Mouse (Mus musculus): ENCODE measurements around the gene Olfr312. TPM values are rescaled to one million over a fixed set of nuclear protein-coding genes. Genes with fewer than 3 reads are reported as not detected.
"Not testable (repeated sequence)": the region's sequence is repeated elsewhere in the genome, so short reads cannot be mapped to it uniquely, and the experiment has no call there.

The Olfr312 gene
- under 1 TPM in 1 of 2 experiments, not detected in 1; 0.09 TPM for total RNA-seq (2021)
- long read RNA-seq, experiment 1: 0 reads
- long read RNA-seq, experiment 2: 0 reads

DNA sequence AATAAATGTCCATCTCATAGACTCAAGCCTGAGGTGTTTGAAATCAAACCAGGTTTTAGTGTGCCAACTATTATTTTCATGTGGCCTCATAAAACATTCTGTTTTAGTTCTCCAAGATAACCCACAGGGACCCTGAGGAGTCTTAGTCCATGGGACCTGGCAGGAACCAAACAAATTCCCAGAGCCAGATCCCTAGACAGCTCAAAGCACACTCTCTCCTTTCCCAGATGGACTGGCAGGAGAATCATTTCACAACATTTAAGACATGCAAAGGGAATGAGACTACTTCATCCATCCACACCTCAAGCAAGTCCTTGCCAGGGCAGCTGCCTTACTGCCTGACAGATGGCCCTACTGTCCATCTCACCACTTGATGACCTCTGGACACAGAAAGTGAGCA, at the start of gene Olfr312:
TSS of gene Olfr312 (plus strand) at position 301 of the 400 bp plus-strand sequence.
- DNase-seq (ENCODE audit: extremely low spot score in 1 of 2, low spot score in 2 of 2); H3K27ac ChIP-seq; H3K4me3 ChIP-seq; intact Hi-C loops (cut with DNase I): not testable (repeated sequence)

DNA sequence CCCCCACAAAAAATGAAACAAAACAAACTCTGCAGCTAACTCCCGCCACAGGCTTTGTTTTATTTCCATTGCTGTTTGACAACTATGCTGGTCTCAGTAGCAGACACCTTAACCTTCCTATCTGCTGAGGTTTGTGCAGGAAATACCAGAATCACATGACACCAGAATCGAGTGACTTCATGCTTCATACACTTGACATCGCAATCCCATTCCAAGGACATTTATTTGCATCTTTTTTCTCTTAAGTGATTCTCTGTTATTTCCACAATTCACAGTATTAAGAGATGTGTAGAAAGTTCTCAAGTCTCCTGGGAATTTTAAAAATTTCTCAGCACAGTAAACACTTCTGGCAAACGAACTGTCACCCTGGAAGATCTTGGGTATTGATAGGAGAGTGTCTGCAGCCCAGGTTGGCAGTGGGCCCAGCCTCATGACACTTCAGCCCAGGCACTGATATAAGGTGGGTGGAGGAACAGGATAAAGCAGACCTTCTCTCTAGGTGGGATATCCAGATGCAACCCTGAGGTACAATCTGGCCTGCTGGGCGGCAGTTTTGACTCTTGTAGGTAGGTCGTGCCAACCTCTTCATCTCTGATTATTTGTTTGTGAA, 46.5 kb upstream of the Olfr312 start, which contains the start of gene Olfr314:
TSS of gene Olfr314 (plus strand) at position 473 of the 610 bp plus-strand sequence.
- no peak for TF ChIP-seq CTCF (IDR thresholded peaks at IDR 0.05)
- no peak for DNase-seq (ENCODE audit: extremely low spot score in 1 of 2, low spot score in 2 of 2)
- H3K4me3 ChIP-seq: no peak within 1 kb of the TSS
- H3K27ac ChIP-seq: no peak within 1 kb of the TSS
- intact Hi-C loops (cut with DNase I): no loop called here

DNA sequence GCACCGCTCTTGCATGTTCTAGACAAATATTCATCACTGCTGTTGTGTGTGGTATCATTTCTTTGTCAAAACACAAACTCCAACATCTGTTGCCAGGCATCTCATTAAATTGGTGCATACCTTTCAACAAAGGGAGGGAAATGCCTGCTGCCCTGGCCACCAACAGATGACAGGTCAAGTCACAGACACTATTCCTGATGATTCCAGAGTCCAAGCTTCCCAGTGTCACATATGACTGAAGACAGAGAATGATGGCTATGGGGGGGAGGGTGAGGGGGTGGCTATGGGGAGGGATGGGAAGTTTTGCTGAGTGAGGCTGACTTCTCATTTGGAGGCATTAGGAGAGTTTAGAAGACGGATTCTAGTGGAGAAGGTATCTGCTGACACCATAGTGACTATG, 44.9 kb upstream of the Olfr312 start:
- intact Hi-C loops (cut with DNase I): no loop called here
- Histone ChIP-seq H3K27ac (no peak overlapping the region), H3K4me3 (no peak overlapping the region)
- DNase-seq (ENCODE audit: extremely low spot score in 1 of 2, low spot score in 2 of 2): no peak
- TF ChIP-seq CTCF (IDR thresholded peaks at IDR 0.05): no peak

DNA sequence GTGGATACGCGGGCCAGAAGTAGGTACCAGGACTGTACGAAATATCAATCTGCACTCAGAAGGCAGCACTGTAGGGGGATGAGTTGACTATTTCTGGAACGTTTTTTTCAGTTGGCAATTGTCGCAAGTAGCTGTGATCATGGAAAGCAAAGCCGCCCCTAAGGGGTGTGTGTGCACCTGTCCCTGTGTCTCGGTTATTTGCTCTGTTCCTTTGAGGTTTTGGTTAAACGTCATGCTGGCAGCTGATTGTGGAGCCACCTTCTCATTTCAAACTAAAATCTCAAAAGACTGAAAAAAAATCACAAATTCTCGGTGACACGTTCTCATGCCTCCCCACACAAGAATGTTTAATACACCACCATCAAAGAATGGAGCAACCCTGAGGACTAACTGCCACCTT, 41.4 kb upstream of the Olfr312 start:
- TF ChIP-seq CTCF (IDR thresholded peaks at IDR 0.05): no peak
- no peak for DNase-seq (ENCODE audit: extremely low spot score in 1 of 2, low spot score in 2 of 2)
- intact Hi-C loops (cut with DNase I): no loop called here
- no peak overlapping the region for H3K4me3 ChIP-seq
- H3K27ac ChIP-seq: no peak overlapping the region

DNA sequence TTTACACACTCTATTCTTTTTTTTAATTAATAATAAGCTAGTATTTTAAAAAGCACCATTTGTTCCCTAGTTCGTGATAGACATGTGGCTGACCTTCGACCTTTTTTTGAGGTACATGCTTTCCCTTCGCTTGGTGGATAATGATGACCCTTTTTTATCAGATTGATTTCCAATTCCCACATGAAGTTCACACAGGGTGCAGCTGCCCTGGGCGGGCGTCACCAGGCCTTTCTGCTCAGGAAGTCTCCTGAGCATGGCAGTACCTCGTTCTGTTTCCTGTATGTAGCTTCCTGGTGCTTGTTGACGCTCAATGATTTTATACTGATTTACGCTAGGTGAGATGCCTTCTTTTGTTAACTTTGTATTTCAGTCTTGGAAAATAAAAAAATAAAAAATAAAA, 40.7 kb upstream of the Olfr312 start:
- intact Hi-C loops (cut with DNase I): no loop called here
- no peak for TF ChIP-seq CTCF (IDR thresholded peaks at IDR 0.05)
- Histone ChIP-seq H3K4me3 (no peak overlapping the region), H3K27ac (no peak overlapping the region)
- DNase-seq (ENCODE audit: extremely low spot score in 1 of 2, low spot score in 2 of 2): no peak

DNA sequence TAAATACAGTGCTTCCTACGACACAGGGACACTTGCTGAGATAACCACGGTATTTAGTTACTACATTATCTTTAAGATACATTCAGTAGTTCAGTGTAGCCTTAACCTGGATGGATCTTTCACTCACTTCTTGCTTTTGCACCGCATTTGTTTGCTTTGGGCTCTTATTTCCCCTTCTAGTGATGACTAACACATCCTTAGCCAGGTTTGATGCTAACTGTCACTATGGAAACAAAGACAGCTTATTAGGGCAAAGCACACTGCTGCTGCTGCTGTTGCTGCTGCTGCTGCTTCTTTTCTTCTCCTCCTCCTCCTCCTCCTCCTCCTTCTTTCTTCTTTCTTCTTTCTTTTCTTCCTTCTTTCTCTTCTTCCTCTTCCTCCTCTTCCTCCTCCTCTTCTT, 39.5 kb upstream of the Olfr312 start:
- H3K4me3 ChIP-seq: no peak overlapping the region
- no peak overlapping the region for H3K27ac ChIP-seq
- intact Hi-C loops (cut with DNase I): no loop called here
- no peak for TF ChIP-seq CTCF (IDR thresholded peaks at IDR 0.05)
- DNase-seq (ENCODE audit: extremely low spot score in 1 of 2, low spot score in 2 of 2): no peak

DNA sequence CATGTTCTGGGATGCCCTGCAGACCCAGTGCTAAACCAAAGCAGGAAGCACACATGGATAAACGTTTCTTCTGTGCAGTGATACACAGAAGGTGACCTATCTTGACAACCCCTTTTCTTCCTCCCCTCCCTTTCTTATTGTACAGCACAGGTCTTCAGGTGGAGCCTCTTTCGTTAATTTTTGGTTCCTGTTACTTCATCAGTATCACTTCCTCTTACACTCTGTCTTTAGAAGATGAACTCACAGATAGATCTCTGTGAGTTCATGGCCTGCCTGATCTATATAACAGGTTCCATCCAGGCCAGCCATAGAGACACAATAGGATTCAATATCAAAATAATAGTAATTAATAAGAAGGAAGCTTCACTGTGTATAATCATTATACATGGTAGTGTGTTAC, 39.0 kb upstream of the Olfr312 start:
- H3K4me3 ChIP-seq: no peak overlapping the region
- no peak for TF ChIP-seq CTCF (IDR thresholded peaks at IDR 0.05)
- DNase-seq (ENCODE audit: extremely low spot score in 1 of 2, low spot score in 2 of 2): no peak
- intact Hi-C loops (cut with DNase I): no loop called here
- H3K27ac ChIP-seq: no peak overlapping the region

DNA sequence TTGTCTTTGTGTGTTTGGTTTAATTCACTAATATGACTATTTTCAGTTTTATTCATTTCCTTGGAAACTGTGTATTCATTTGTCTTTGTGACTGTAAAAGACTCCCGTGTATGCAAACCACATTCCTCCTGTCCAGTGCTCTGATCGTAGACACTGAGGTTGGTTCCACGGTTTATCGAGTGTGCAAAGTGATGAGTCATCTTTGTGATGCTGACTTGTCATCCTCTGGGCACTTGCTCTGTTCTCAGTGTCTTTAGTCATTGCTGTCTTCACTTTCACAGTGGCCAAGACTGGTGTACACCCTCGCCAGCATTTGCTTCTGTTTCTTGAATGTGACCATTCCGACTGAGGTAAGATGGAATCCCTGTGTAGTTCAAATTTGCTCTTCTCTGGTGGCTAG, 38.4 kb upstream of the Olfr312 start:
- TF ChIP-seq CTCF (IDR thresholded peaks at IDR 0.05): no peak
- Histone ChIP-seq H3K4me3 (no peak overlapping the region), H3K27ac (no peak overlapping the region)
- DNase-seq (ENCODE audit: extremely low spot score in 1 of 2, low spot score in 2 of 2): peak in 1 of 2 experiments; percentile 6
- intact Hi-C loops (cut with DNase I): no loop called here

DNA sequence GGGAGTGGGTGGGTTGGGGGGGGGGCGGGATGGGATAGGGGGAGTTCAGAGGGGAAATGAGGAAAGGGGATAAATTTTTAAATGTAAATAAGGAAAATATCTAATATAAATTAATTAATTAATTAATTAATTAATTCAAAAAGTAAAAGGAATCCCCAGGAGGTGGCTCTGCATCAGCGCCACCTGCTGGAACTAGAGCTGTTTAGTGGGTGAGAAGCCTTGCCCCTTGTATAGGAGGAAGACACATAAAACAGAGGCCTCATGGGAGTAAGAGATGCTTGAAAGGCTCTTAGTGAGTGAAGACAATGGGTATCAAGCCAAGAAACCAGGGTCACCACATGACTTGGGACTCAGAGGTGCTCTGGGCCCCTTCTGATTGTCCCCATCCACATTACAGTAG, 33.2 kb upstream of the Olfr312 start:
- Histone ChIP-seq H3K4me3 (no peak overlapping the region), H3K27ac (no peak overlapping the region)
- DNase-seq (ENCODE audit: extremely low spot score in 1 of 2, low spot score in 2 of 2): no peak
- intact Hi-C loops (cut with DNase I): no loop called here
- no peak; the same call in 1 of the 2 replicates for TF ChIP-seq CTCF (IDR thresholded peaks at IDR 0.05)

DNA sequence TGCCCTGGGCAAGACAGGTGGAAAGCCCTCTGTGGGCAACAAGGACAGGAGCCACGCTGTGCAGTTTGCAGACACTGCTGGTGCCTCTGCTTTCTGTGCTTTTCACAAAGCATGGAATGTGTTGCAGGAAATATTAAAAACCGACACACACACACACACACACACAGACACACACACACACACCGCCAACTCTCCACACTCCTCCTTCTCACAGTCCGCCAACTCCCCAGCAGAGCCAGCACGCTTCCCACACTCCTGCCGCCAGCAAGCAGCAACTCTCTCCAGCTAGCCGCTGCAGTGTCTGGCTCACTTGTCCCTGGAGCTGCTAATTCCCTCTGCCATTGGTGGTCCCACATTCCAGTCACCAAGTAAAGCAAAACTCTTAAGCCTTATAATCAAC, 32.2 kb upstream of the Olfr312 start:
- intact Hi-C loops (cut with DNase I): no loop called here
- DNase-seq (ENCODE audit: extremely low spot score in 1 of 2, low spot score in 2 of 2): peak; percentile 66
- no peak overlapping the region for H3K4me3 ChIP-seq
- no peak for TF ChIP-seq CTCF (IDR thresholded peaks at IDR 0.05)
- no peak overlapping the region for H3K27ac ChIP-seq

DNA sequence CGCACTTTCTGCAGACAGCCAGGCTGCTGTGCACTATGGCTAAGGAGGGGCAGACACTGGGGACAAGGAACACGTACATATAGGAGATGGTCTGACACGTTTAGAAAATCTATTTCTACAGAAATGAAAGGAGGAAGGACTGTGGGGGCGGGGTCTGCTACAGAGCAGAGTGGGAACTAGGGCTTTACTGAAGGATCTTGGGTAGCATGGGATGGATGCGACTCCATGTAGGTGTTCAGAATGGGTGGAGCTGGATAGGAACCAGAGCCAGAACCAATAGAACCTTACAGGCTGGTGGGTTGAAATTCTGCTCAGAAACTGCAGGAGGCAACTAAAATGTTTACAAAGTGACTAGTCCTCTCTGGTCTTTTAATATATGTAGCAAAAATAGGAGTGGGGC, 29.3 kb upstream of the Olfr312 start:
- no peak for DNase-seq (ENCODE audit: extremely low spot score in 1 of 2, low spot score in 2 of 2)
- Histone ChIP-seq H3K27ac (no peak overlapping the region), H3K4me3 (no peak overlapping the region)
- intact Hi-C loops (cut with DNase I): no loop called here
- TF ChIP-seq CTCF (IDR thresholded peaks at IDR 0.05): no peak

DNA sequence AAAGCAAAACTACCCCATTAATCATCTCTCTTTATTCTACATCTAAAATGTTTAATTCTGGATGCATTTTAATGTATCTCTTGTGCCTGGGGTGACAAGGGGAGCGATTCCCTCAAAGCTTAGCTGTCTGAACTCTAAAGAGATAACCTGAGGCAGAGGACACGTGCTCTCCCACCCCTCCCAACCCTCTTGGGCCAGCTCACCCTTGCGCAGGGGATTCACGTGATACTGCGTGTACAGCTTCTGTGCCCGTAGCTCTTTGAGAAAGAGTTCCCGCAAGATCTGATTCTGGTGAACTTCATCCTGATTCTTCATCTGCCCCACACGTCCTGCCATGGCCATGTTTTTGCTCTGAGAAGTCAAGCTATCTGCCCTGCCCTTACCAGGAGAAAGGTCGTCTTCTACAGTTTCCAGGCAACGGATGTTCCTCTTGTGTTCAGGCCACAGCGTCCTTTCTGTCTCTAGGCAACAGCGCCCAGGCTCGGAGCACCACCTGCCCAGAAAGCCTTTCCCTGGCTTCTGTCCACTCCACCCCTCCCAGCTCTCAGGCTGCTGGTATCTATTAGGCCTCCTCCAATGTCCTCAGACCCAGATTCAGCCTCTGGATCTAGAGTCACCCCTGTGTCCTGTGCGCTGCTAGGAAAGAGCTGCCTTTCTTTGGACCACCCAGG, 27.3 kb upstream of the Olfr312 start, which contains the start of gene Fam183b:
TSS of gene Fam183b (minus strand) at position 403 of the 671 bp plus-strand sequence.
- H3K4me3 ChIP-seq: no peak within 1 kb of the TSS
- H3K27ac ChIP-seq: no peak within 1 kb of the TSS
- peak in 1 of 2 experiments; percentile 16 for DNase-seq (ENCODE audit: extremely low spot score in 1 of 2, low spot score in 2 of 2)

DNA sequence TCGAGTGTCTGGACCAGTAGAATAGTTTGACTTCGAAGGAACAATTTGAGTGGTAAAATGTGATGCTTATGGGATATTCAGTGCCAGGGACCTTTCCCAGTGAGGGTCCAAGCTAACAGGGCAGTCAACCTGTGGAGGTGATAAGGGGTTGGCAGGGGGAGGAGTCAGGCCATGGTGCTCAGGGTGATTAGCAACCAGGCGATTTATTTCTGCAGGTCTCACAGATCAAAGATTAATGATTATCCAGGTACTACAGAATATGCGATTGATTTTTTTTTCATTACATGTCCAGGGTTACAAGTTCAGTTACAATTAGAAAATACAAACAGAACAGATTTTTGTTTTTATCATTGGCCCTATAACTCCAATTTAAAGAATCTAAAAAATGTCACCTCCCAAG, 25.2 kb upstream of the Olfr312 start:
- no peak for DNase-seq (ENCODE audit: extremely low spot score in 1 of 2, low spot score in 2 of 2)
- intact Hi-C loops (cut with DNase I): no loop called here
- Histone ChIP-seq H3K27ac (no peak overlapping the region), H3K4me3 (no peak overlapping the region)
- TF ChIP-seq CTCF (IDR thresholded peaks at IDR 0.05): no peak

More for the DNA sequence above, 27.3 kb upstream of the Olfr312 start, which contains the start of gene Fam183b:
- no peak for TF ChIP-seq CTCF (IDR thresholded peaks at IDR 0.05)
- intact Hi-C loops (cut with DNase I): no loop called here

All from left cerebral cortex, adult 2 months (tissue).